Mouse (Mus musculus): ENCODE measurements around the gene Slc2a1.

Slc2a1 gene

DNA sequence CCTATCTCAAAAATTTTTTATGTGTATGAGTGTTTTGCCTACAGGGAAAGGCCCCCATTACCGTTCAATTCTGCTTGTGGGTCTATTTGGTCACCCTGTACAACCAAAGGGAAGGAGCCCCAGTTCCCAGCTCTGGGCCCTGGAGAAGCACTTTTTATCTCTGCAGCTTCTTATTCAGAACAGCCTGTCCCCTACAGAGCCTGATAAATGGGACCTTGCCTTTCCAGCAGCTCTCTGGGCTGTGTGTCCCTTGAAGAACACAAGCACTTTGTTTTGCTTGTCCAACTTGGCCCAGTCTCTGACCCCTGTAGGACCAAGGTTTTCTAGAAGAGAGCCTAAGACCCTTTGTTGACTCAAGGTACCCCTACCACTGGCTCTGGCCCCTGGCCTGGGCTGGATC is 20.6 kb downstream of the Slc2a1 start:
- no peak for DNase-seq (ENCODE audit: low read depth, low spot score)

DNA sequence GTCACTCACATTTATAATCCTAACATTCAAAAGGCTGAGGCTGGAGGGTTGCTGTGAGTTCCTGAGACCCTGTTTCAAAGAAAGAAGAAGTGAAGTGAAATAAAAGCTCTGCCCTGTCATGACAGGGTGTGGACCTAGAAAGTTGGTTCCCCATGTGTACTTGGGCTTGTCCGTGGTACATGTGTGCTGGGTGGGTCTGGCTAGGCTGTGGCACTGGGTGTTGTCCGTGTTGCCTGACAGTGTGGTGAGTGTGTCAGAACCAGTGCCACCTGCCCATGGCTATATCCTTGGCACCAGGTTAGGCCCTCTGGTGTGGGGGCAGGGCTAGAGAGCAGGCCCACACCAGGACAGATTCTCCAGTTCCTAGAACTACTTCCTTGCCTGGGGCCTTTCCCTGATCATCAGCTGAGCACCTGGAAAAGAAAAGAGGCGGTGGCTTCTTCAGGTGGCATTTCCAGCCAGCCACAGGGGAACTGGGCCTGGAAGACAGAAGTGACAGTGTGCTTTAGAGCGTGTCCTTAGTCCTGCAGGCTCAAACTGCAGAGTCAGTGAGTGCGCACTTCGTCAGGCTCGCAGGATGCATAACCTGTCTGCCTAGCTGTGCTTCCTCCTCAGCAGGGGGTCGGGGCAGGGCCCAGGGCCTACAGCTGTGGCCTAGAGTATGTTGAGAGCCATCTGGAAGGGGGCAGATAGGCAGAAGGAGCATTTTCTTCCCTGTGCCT is 22.8 kb downstream of the Slc2a1 start:
- no peak for DNase-seq (ENCODE audit: low read depth, low spot score)

DNA sequence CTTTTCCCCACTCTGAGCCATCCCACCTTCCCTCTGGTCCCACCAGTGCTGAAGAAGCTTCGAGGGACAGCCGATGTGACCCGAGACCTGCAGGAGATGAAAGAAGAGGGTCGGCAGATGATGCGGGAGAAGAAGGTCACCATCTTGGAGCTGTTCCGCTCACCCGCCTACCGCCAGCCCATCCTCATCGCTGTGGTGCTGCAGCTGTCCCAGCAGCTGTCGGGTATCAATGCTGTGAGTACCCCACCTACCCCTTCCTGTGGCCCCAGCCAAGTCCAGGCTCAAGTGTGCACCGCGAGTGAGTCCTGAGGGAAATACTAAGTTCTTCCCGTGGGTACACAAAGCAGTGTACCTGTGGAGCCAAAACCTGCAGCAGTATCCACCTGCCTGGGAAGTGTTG is 24.8 kb downstream of the Slc2a1 start:
- DNase-seq (ENCODE audit: low read depth, low spot score) = no peak

DNA sequence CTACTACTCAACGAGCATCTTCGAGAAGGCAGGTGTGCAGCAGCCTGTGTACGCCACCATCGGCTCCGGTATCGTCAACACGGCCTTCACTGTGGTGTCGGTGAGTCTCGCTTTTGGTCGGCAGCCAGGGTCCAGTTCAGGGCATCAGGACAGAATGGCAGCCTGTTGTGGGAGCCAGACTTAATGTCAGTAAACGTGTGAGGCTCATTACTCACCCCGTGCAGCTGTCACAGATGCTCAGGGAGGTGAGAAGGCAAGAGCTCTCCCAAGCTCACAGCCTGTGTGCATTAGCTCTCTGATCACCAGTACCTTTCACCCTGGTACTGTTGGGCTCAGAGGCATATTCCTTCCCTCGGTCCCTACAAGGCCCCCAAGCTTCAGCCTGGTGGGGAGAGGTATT is 25.3 kb downstream of the Slc2a1 start:
- no peak for DNase-seq (ENCODE audit: low read depth, low spot score)

DNA sequence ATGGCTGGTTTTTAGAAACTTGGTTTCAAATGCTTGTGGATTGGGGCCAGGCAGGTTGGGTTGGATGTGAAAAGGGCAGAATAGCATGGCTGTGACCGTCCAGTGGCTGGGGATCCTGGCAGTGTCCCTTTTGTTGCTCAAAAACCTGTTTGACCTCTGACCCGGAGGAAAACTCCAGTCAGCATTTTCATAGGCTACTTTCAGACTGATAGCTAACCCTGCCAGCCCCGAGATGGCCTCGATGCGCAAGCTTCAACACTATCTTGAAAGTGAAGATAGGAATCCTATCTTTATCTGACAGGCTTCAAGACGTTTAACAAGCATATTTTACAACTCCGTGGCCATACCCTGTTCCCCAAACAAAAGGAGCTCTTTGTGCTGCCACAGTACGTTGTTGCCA is 28.8 kb downstream of the Slc2a1 start:
- DNase-seq (ENCODE audit: low read depth, low spot score) = no peak

DNA sequence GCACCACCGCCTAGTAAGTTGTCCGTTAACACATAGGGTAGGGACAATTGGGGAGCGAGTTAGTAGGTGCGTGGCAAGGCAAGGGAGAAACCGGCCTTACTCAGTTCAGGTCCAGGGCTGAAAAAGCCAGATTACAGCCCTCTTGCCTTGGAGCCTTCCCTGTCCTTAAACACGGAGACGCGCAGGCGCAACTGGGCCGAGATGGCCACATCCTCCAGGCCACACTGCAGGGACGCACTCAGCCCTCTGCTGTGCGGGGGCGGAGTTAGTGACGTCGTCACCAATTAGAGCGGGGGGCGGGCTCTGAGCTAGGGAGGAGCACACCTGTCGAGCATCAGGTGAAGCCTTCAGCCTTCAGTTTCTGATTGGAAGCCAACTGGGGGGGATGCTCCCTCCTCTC is 29.7 kb downstream of the Slc2a1 start:
- peak; percentile 91 for DNase-seq (ENCODE audit: low read depth, low spot score)

DNA sequence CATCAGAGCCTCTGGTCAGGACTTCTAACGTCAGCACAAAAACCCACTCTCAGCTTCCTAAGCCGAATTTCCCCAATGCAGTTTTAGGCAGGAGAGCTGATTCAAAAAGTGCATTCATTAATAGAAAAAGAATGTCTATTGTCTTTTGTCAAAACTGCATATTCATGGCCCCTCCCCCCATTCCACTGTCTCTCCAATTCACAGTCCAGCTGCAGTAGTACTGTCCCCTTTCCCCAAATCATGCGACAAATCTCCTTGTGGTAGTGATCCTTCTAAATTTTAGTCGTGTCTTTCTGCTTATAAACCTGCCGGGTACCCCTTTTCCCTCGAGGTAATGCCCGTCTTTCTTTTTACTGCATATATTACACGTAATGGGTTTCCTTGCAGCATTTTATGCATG is 30.3 kb downstream of the Slc2a1 start:
- no peak for DNase-seq (ENCODE audit: low read depth, low spot score)

DNA sequence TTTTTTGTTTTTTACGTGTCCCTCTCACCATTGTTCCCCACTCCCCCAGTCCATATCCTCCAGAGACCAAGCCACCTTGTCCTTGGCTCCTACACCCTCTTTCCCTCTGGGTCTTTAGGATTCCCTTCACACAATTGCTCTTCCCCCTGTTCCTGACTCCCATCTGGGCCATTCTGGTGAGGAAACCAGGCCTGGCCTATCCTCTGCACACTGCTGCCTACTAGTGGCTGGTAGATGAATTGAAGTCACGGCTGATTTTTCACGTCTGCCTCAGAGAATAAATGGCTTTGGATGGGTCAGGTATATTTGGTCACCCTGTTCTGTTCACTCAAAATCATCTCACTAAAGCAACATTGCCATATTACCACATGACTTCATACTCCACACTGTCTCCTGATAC is 31.6 kb downstream of the Slc2a1 start:
- DNase-seq (ENCODE audit: low read depth, low spot score) = peak; percentile 85

DNA sequence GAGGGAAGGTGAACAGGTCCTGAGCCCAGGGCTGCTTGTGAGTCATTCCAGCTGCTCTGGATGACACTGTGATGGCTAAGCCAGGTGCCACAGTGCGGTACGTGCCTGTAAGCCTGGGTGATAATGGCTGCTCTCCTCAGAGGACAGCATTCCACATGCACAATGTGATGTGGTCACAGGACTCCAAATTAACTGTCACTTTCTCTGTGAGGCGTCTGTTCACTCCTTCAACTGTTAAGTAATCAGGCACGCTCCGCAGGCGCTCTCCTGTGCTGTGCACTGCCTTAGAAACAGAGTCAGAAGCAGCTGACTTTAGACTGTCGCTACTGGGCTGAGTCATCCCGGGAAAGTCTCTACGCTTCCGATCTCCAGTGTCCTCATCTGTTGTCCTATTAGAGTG is 32.7 kb downstream of the Slc2a1 start:
- peak; percentile 46 for DNase-seq (ENCODE audit: low read depth, low spot score)

DNA sequence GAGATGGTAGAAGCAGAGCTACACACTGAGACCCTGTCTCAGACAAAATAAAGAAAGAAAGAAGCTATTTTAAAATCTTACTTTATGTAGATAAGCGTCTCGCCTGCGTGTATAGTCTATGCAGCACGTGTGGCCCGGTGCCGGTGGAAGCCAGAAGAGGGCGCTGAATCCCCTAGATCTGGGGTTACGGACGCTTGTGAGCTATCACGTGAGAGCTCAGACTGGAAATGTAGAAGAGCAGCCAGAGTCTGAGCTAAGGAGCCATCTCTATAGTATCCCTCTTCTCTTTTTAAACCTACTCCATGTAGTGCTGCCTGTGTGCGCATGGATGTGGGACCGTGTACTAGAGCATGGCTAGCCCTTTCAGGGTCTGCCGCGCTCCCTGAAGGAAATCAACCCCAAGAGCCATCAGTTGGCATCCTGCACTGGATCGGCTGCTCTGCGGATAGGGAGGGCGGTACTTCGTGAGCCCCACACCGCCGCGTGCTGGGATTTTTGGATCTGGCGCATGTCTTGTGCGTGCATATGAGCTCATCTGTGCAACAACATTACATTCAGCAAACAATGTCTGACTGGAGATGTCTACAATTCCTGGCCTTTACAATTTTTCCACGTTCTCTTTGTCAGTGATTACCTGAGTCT is 33.8 kb downstream of the Slc2a1 start:
- peak; percentile 92 for DNase-seq (ENCODE audit: low read depth, low spot score)

DNA sequence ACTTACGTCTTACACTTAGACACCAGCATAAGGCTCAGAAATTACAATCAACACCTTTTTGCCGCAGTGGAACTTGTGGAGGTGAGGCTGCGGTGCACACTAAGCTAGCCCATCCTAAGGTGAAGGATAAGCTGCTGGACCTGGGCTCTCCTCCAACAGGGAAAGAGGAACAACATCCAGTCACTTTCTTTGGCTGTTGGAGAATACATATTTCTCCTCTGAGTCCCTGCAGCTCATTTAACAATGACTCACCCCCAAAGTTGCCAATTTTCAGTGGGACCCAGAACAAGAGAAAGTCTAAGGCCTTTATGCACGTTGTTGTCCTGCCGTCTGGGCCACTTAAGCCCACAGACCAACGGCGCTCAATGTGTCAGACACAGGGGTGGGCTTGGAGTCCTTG is 38.3 kb downstream of the Slc2a1 start:
- DNase-seq (ENCODE audit: low read depth, low spot score) = no peak

DNA sequence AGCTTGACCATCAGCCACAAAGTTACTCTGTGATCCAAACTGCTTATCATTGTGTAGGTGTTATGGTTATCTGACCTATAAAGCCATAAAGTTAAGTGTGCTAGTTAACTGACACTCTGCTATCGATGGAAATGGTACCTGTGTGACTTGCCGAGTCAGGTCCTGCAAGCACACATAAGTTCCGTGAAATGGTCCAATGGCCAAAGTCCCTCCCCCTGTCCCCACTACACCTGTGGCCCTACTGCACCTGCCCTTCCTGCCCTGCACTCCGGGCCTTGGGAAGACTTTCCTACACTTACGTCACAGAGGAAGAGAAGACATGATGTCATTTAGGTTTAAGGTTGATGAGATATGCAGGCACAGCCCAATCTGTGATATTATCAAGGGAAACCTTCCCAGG is 38.8 kb downstream of the Slc2a1 start:
- DNase-seq (ENCODE audit: low read depth, low spot score) = no peak

DNA sequence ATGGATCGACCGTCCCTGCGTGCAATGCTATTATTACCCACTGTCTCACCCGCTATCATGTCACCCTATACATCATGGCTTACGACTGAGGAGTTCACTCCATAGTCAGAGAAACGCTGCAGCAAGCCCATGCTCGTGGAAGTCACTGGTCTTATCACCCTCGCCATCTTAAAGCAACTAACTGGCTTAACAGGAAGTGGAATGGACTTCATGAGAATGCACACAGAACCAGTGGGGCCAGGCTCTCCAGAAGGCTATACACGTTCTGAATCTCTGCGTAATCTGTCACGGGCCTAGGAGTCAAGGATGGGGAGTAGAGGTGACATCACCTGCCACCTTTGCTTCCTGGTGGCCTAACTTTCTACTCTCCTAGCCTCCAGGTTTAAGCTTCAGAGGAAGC is 40.2 kb downstream of the Slc2a1 start:
- no peak for DNase-seq (ENCODE audit: low read depth, low spot score)

DNA sequence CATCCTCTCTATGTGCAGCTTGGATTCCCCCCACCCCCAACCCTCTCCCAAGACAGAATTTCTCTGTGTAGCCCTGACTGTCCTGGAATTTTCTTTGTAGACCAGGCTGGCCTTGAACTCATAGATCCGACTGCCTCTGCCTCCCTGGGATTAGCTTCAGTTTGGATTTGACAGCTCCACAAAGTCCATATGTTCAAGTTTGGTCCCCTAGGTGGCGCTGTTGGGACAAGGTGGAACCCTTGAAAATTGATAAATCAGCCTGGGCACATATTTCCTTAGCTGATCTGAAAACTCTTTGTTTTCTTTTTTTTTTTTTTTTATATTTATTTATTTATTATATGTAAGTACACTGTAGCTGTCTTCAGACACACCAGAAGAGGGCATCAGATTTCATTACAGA is 48.7 kb downstream of the Slc2a1 start:
- DNase-seq (ENCODE audit: low read depth, low spot score) = peak; percentile 69

DNA sequence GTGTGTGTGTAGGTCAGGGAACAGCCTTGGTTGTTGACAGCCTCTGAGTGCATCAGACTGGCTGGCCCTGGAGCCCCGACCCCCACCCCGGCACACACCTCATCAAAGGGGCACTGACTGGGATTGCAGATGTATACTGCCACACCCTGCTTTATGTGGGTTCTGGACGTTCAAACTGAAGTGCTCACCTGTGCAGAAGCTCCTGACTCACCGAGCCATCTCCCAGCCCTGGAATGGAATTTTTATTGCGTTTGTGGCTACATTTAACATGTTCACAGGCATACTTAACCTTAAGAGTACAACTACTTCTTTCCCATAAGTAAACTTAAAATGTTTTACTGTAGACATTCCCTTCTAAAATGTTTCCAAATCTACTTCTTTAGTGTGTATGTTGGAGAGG is 49.4 kb downstream of the Slc2a1 start:
- no peak for DNase-seq (ENCODE audit: low read depth, low spot score)

DNA sequence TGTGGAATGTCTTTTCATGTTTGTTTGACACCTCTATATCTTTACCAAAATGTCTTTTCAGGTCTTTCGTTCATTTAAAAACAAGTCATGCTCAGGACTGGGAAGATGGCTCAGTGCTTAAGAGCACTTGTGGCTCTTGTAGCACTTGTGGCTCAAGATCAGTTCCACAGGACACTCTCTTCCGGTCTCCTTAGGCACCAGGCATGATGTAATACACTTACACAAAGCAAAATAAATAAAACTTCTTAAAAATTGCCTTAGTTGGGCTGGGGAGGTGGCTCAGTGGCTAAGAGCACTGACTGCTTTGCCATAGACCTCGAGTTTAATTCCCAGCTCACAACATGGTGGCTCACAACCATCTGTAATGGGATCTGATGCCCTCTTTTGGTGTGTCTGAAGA is 52.8 kb downstream of the Slc2a1 start:
- DNase-seq (ENCODE audit: low read depth, low spot score) = no peak

DNA sequence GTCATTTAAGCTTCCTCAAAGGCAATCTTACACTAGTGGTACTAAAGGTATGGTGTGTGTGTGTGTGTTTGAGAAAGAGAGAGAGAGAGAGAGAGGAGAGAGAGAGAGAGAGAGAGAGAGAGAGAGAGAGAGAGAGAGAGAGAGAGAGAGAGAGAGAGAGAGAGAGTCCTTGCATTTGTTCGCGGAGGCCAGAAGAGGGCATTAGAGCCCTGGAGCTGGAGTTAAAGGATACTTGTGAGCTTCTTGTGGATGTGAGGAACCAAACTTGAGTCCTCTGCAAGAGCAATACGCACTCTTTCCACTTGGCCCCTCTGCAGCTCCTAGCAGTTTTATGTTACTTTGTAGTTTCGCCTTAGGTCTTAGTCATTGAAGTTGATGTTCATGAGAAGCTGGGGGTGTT is 54.5 kb downstream of the Slc2a1 start:
- DNase-seq (ENCODE audit: low read depth, low spot score) = peak; percentile 48

DNA sequence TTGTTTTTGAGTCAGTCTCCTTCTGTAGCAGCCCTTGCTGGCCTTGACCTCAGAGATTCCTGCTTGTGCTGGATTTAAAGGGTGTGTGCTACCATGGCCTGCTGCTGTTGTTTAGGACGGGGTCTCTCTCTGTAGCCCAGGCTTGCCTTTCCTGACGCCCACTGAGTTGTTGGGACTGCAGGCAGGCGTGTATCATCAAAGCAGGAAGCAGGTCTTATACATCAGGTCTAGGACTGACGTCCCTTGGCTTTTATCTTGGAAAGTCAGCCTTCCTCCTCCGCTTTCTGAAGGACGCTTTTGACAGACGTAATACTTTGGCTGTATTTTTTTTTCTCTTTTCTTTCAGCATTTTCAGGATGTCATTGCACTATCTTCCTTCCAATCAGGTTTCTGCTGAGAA is 57.4 kb downstream of the Slc2a1 start:
- DNase-seq (ENCODE audit: low read depth, low spot score) = peak; percentile 17

DNA sequence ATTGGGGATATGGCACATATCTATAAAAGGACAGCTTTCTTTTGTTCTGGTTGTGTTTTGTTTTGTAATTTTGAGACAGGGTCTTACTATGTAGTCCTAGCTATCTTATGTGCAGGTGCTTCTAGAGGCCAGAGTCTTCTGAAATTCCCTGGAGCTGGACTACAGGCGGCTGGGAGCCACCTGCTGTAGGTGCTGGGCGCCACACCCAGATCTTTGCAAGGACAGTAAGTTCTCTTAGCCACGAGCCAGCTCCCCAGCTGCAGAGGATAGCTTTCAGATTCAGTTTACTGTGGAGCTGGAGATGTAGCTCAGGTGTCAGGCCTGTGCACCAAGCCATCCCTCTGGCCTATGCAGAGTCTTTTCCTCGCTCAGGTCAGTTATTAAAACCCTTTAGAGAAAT is 58.6 kb downstream of the Slc2a1 start:
- DNase-seq (ENCODE audit: low read depth, low spot score) = peak; percentile 46

DNA sequence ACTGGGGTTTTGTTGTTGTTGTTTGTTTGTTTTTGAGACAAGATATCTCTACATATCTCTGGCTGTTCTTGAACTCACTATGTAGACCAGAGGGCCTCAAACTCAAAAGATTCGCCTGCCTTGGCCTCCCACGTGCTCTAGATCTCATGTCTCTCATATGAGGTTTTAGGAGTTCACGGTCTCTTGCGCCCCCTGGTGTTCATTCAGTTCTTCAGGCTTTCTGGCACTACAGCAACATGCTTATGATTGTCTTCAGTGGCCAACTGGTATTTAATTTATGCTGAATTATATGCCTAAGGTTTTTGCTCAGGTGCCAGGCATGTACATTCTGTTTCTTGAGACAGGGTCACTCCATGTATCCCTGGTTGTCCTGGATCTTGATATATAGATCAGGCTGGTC is 59.2 kb downstream of the Slc2a1 start:
- DNase-seq (ENCODE audit: low read depth, low spot score) = peak; percentile 85

DNA sequence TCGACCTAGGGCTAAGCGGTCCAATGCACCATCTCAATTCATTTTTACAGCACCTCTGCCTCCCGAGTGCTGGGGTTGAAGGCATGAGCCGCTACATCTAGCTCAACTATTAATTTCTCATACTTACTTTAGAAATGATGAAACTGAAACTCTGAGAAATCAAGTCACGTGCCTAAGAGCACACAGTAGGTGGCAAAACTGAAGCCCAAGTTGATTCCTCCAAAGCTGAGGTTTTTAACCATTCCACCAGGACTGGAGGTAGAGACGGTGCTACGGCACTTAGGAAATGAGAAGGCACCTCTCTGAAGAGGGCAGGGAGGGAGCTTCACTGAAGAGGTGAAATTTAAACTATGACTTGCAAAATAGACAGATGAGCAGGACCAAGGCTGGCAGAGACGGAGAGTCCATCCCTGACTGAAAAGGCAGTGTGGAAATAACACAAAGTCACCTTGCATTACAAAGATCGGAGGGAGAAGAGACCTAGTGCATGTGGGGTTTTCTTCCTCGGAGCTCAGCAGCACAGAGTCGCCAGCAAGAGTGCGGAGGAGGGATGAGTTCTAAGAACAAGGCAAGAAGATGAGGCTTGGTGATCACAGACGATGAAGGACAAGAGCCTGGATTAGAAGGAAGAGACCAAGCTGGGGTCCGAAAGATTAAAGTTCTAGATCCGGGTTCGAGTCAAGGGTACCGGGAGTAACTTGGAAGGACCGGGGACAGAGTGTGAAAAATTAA is 64.6 kb downstream of the Slc2a1 start:
- DNase-seq (ENCODE audit: low read depth, low spot score) = no peak

DNA sequence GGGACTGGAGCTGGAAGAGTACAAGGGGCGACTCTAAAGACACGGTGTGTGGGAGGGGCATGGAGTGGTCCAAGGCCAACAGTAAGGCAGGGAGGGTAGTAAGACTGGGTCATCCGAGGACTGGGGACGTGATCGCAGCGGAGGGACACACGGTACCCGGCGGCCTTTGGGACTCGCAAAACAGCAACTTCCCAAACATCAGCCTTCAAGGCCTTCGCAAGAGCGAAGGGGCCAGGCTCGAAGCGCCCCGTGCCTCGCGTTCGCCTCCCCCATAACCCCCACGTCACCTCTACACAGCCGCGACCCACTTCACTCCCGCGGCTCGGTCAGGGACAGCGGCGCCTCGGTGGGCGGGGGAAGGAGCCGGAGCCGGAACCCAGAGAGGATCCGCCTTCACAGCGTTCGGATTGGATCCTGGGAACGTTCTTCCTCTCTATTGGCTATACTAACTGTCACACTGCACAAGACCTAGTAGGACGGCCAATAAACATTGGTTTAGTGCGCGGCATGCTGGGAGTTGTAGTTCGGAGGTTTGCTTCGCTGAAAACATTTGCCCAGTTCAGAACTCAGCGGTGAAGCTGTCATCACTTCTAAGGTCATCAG is 65.4 kb downstream of the Slc2a1 start, which contains the start of gene Zfp691:
Gene Zfp691, minus strand, starts transcription at position 345 of the 603 bp plus-strand sequence.
- DNase-seq (ENCODE audit: low read depth, low spot score) = peak; percentile 96
